Mouse (Mus musculus) stomach, postnatal 0 days (tissue): ENCODE measurements around the gene Glrb. TPM values are rescaled to one million over a fixed set of nuclear protein-coding genes. Genes with fewer than 3 reads are reported as not detected.
A peak's percentile ranks its signal among the peaks of the same experiment; 100 is the strongest.

Source experiments
- ATAC-seq: fragments of 200-750 bp; cut with Nextera tagmentation; 2 replicates; pipeline ENCODE4 v1.8.0; 2017; ENCODE audit not compliant: low FRiP score, low TSS enrichment
- DNase-seq: peaks from one replicate; pipeline ENCODE4 v3.0.0-alpha.2; 2016; ENCODE audit warnings: low spot score
- H3K27ac ChIP-seq: fragments of 300-500 bp; sonication (generic); replicated peaks from 2 replicates; pipeline ENCODE4 v1.5.1; 2014; ENCODE audit warnings: mild to moderate bottlenecking, control low read depth
- H3K27me3 ChIP-seq: fragments of 300-500 bp; sonication (generic); 2 replicates; pipeline ENCODE4 v1.6.1; 2014; ENCODE audit warnings: low read length; ENCODE audit not compliant: control insufficient read depth, insufficient read depth
- H3K36me3 ChIP-seq: fragments of 300-500 bp; sonication (generic); 2 replicates; pipeline ENCODE4 v1.6.1; 2014; ENCODE audit warnings: low read length, mixed read lengths; ENCODE audit not compliant: control insufficient read depth, insufficient read depth
- H3K4me1 ChIP-seq: fragments of 300-500 bp; sonication (generic); replicated peaks from 2 replicates; pipeline ENCODE4 v1.6.1; 2014; ENCODE audit warnings: antibody characterized with exemption; ENCODE audit not compliant: control insufficient read depth, insufficient read depth
- H3K4me2 ChIP-seq: fragments of 300-500 bp; sonication (generic); replicated peaks from 2 replicates; pipeline ENCODE4 v1.6.1; 2014; ENCODE audit warnings: low read depth, mild to moderate bottlenecking, control low read depth, moderate library complexity
- H3K4me3 ChIP-seq: fragments of 300-500 bp; sonication (generic); 2 replicates; pipeline ENCODE4 v1.5.1; 2014; ENCODE audit warnings: low read depth, low read length, control low read depth
- H3K9ac ChIP-seq: fragments of 300-500 bp; sonication (generic); 2 replicates; pipeline ENCODE4 v1.6.1; 2014; ENCODE audit warnings: mild to moderate bottlenecking, low read length, control low read depth, mixed read lengths
- H3K9me3 ChIP-seq: fragments of 300-500 bp; sonication (generic); 2 replicates; pipeline ENCODE4 v1.6.1; 2016; ENCODE audit warnings: low read length; ENCODE audit not compliant: control insufficient read depth
- CTCF ChIP-seq: IDR thresholded peaks from 2 replicates; pipeline ENCODE4 v1.5.1; 2016; ENCODE audit warnings: antibody characterized with exemption, low read depth, mild to moderate bottlenecking, moderate library complexity
- EP300 ChIP-seq: optimal IDR thresholded peaks from 2 replicates; pipeline ENCODE3; 2016; ENCODE audit warnings: antibody characterized with exemption
- WGBS: fragments of 180-500 bp; shearing (Covaris S2); extraction: QIAGEN DNeasy Blood & Tissue Kit; methylation state at CpG from one replicate; pipeline ENCODE4 v1.1.7; 2014; 5-methylcytosine and 5-hydroxymethylcytosine counted together
- polyA plus RNA-seq: library from polyadenylated mRNA; unstranded; fragments of >200 nt; fragmentation: Nextera tagmentation; extraction: Ambion mirVana; gene quantifications from 2 replicates; pipeline ENCODE4 v1.2.1, GENCODE M21; 2015

Glrb gene
- 0.92 and 1.2 TPM in 2 replicates for polyA plus RNA-seq

GRCm38 (mm10) chr3:80913111-80913778, at the start of gene Glrb:
Gene Glrb, minus strand, starts transcription at chr3:80913660.
- DNase-seq (peak; percentile 47), ATAC-seq (0 out of 2 replicates have a peak, but pooled peaks have one; percentile 18)
- Histone ChIP-seq H3K27me3 (no peaks in the 10 kb centered on the region), H3K4me3 (peak within 1 kb of the TSS; percentile 59), H3K4me1 (no peaks in the 10 kb centered on the region), H3K9me3 (no peaks in the 10 kb centered on the region), H3K9ac (peak within 1 kb of the TSS; percentile 62), H3K36me3 (no peaks in the 10 kb centered on the region), H3K27ac (no peak within 1 kb of the TSS), H3K4me2 (peak within 1 kb of the TSS; percentile 98)
- TF ChIP-seq EP300 (no peak), CTCF (no peak)
- WGBS, result under 1% methylated on average over 48 of the region's 76 CpGs

- H3K9me3 ChIP-seq, result no peaks in the 10 kb centered on the region
- no peak for DNase-seq
- no peak for ATAC-seq
- H3K36me3 ChIP-seq, result no peaks in the 10 kb centered on the region
- no peak overlapping the region for H3K4me2 ChIP-seq
- no peaks in the 10 kb centered on the region for H3K4me1 ChIP-seq
- H3K9ac ChIP-seq, result no peak overlapping the region
- no peak overlapping the region for H3K4me3 ChIP-seq
- no peak overlapping the region for H3K27ac ChIP-seq
- no peaks in the 10 kb centered on the region for H3K27me3 ChIP-seq
- TF ChIP-seq CTCF, result no peak
- TF ChIP-seq EP300, result no peak
Observed at GRCm38 (mm10) chr3:80959965-80960364, 46.5 kb upstream of the Glrb start.

- peak; percentile 47 for DNase-seq
- H3K36me3 ChIP-seq, result no peaks in the 10 kb centered on the region
- no peaks in the 10 kb centered on the region for H3K9me3 ChIP-seq
- H3K4me3 ChIP-seq, result no peak overlapping the region
- no peak overlapping the region for H3K4me2 ChIP-seq
- H3K9ac ChIP-seq, result no peak overlapping the region
- H3K4me1 ChIP-seq, result no peaks in the 10 kb centered on the region
- ATAC-seq, result peak; percentile 53; the same call in 1 of the 2 replicates
- TF ChIP-seq EP300 (no peak), CTCF (peak; percentile 96)
- WGBS, result 20% methylated on average over 1 of the region's 1 CpGs
- H3K27me3 ChIP-seq, result no peaks in the 10 kb centered on the region
- H3K27ac ChIP-seq, result no peak overlapping the region
Observed at GRCm38 (mm10) chr3:80958591-80958990, 45.1 kb upstream of the Glrb start.

GRCm38 (mm10) chr3:80913779-80914284, 372 bp upstream of the Glrb start:
- WGBS, result 29% methylated on average over 6 of the region's 6 CpGs

GRCm38 (mm10) chr3:80894745-80895480, 18.5 kb downstream of the Glrb start:
- no peak for ATAC-seq
- H3K4me2 ChIP-seq, result no peak overlapping the region
- no peaks in the 10 kb centered on the region for H3K4me1 ChIP-seq
- no peak for DNase-seq
- H3K36me3 ChIP-seq, result no peaks in the 10 kb centered on the region
- 73% methylated on average over 5 of the region's 5 CpGs for WGBS
- TF ChIP-seq EP300 (no peak), CTCF (no peak)
- H3K9ac ChIP-seq, result no peak overlapping the region
- H3K27me3 ChIP-seq, result no peaks in the 10 kb centered on the region
- H3K4me3 ChIP-seq, result no peak overlapping the region
- no peaks in the 10 kb centered on the region for H3K9me3 ChIP-seq
- no peak overlapping the region for H3K27ac ChIP-seq

More at GRCm38 (mm10) chr3:80913779-80914284, 372 bp upstream of the Glrb start:
- TF ChIP-seq CTCF (no peak), EP300 (no peak)
- H3K27me3 ChIP-seq, result no peaks in the 10 kb centered on the region
- DNase-seq (no peak), ATAC-seq (no peak)
- H3K4me3 ChIP-seq, result peak overlapping the region; percentile 59
- H3K4me2 ChIP-seq, result peak overlapping the region; percentile 98
- no peaks in the 10 kb centered on the region for H3K4me1 ChIP-seq
- no peaks in the 10 kb centered on the region for H3K9me3 ChIP-seq
- H3K27ac ChIP-seq, result no peak overlapping the region
- no peaks in the 10 kb centered on the region for H3K36me3 ChIP-seq
- H3K9ac ChIP-seq, result no peak overlapping the region

- H3K36me3 ChIP-seq, result no peaks in the 10 kb centered on the region
- H3K9ac ChIP-seq, result no peak overlapping the region
- ATAC-seq (no peak), DNase-seq (no peak)
- H3K4me1 ChIP-seq, result no peaks in the 10 kb centered on the region
- WGBS, result 91% methylated on average over 5 of the region's 5 CpGs
- no peak overlapping the region for H3K27ac ChIP-seq
- H3K27me3 ChIP-seq, result no peaks in the 10 kb centered on the region
- no peak for TF ChIP-seq EP300
- TF ChIP-seq CTCF, result no peak
- H3K9me3 ChIP-seq, result no peaks in the 10 kb centered on the region
- H3K4me2 ChIP-seq, result no peak overlapping the region
- H3K4me3 ChIP-seq, result no peak overlapping the region
Observed at GRCm38 (mm10) chr3:80894328-80894727, 19.1 kb downstream of the Glrb start.
